Mouse (Mus musculus): ENCODE data around the gene Mcmbp.

GRCm38 (mm10) chr7:128663906-128664305 lies 76.4 kb downstream of the Mcmbp start:
- TF ChIP-seq POLR2A (IDR thresholded peaks at IDR 0.05; ENCODE audit: borderline replicate concordance, insufficient read depth, low read length) (no peak), CTCF (IDR thresholded peaks at IDR 0.05; ENCODE audit: borderline replicate concordance, insufficient read depth, low read depth, low read length) (no peak)

Measured in cerebellum, adult 2 months (tissue).